Mouse (Mus musculus) lung, postnatal 14 days (tissue): ENCODE data around the gene Prkar1b.
A peak's percentile ranks its signal among the peaks of the same experiment; 100 is the strongest.

Experiments used
- DNase-seq: peaks from one replicate; pipeline ENCODE4 v3.0.0; 2021

The Prkar1b gene

GRCm38 (mm10) chr5:139098991-139099972 lies 50.5 kb downstream of the Prkar1b start:
- no peak for DNase-seq

- DNase-seq, result no peak
These were observed 54.3 kb downstream of the Prkar1b start for GRCm38 (mm10) chr5:139095297-139096110.

- DNase-seq, result no peak
These were observed 56.3 kb downstream of the Prkar1b start for GRCm38 (mm10) chr5:139093534-139093933.

- DNase-seq, result no peak
These were observed 58.1 kb downstream of the Prkar1b start for GRCm38 (mm10) chr5:139091713-139092112.

GRCm38 (mm10) chr5:139090162-139090561 lies 59.6 kb downstream of the Prkar1b start:
- no peak for DNase-seq

- no peak for DNase-seq
These were observed 61.6 kb downstream of the Prkar1b start for GRCm38 (mm10) chr5:139088173-139088572.

- DNase-seq, result peak; percentile 57
These were observed 64.8 kb downstream of the Prkar1b start for GRCm38 (mm10) chr5:139084831-139085519.

- DNase-seq, result no peak
These were observed 65.5 kb downstream of the Prkar1b start for GRCm38 (mm10) chr5:139084302-139084701.

- no peak for DNase-seq
These were observed 66.0 kb downstream of the Prkar1b start for GRCm38 (mm10) chr5:139083841-139084240.

GRCm38 (mm10) chr5:139081370-139081769 lies 68.4 kb downstream of the Prkar1b start:
- peak; percentile 29 for DNase-seq

GRCm38 (mm10) chr5:139078156-139078462 lies 71.7 kb downstream of the Prkar1b start:
- no peak for DNase-seq

- no peak for DNase-seq
These were observed 72.3 kb downstream of the Prkar1b start for GRCm38 (mm10) chr5:139077311-139078155.

- no peak for DNase-seq
These were observed 73.4 kb downstream of the Prkar1b start for GRCm38 (mm10) chr5:139076450-139076849.

GRCm38 (mm10) chr5:139075791-139076190 lies 74.0 kb downstream of the Prkar1b start:
- DNase-seq, result no peak

- peak; percentile 83 for DNase-seq
These were observed 74.7 kb downstream of the Prkar1b start for GRCm38 (mm10) chr5:139075125-139075524.

GRCm38 (mm10) chr5:139073977-139074376 lies 75.8 kb downstream of the Prkar1b start:
- DNase-seq, result no peak

- no peak for DNase-seq
These were observed 76.9 kb downstream of the Prkar1b start for GRCm38 (mm10) chr5:139072866-139073265.

GRCm38 (mm10) chr5:139066861-139067614 lies 82.8 kb downstream of the Prkar1b start:
- DNase-seq, result no peak

- DNase-seq, result no peak
These were observed 85.2 kb downstream of the Prkar1b start for GRCm38 (mm10) chr5:139064611-139065010.

GRCm38 (mm10) chr5:139061680-139062079 lies 88.1 kb downstream of the Prkar1b start:
- DNase-seq, result no peak

- DNase-seq, result no peak
These were observed 89.2 kb downstream of the Prkar1b start for GRCm38 (mm10) chr5:139060460-139061051.
